Mouse (Mus musculus): Measurements from ENCODE around the gene Nadk.

GRCm38 (mm10) chr4:155618321-155618720 lies 56.1 kb downstream of the Nadk start:
- TF ChIP-seq POLR2A (IDR thresholded peaks at IDR 0.05; ENCODE audit: low read depth, low read length) (no peak), CTCF (conservative IDR thresholded peaks at IDR 0.05; ENCODE audit: insufficient read depth, insufficient read length, low read depth, low read length) (no peak)

All from kidney, adult 2 months (tissue).